Mouse (Mus musculus): ENCODE measurements around the gene Pik3c2a. TPM values are rescaled to one million over a fixed set of nuclear protein-coding genes. Genes with fewer than 3 reads are reported as not detected.

Gene Pik3c2a
- polyA plus RNA-seq, 1 experiment from 2014 or later = 3.9 TPM

GRCm38 (mm10) chr7:116298389-116298788, 144.9 kb downstream of the Pik3c2a start:
- peaks cover 22% of the 10 kb centered on the region for H3K4me1 ChIP-seq (replicated peaks)
- H3K36me3 ChIP-seq (replicated peaks) = no peaks in the 10 kb centered on the region
- no peak overlapping the region for H3K9ac ChIP-seq
- no peak overlapping the region for H3K4me3 ChIP-seq (replicated peaks)
- no peaks in the 10 kb centered on the region for H3K9me3 ChIP-seq (replicated peaks)
- H3K27me3 ChIP-seq = no peaks in the 10 kb centered on the region
- 64% methylated on average over 10 of the region's 10 CpGs for WGBS (ENCODE audit: insufficient replicate concordance)
- ATAC-seq (ENCODE audit: insufficient read depth) = no peak
- H3K4me2 ChIP-seq = no peak overlapping the region
- no peak overlapping the region for H3K27ac ChIP-seq (replicated peaks)

GRCm38 (mm10) chr7:116294961-116295360, 148.3 kb downstream of the Pik3c2a start:
- Histone ChIP-seq H3K4me1 (replicated peaks) (peaks cover 29% of the 10 kb centered on the region), H3K4me2 (no peak overlapping the region), H3K9ac (no peak overlapping the region), H3K27me3 (no peaks in the 10 kb centered on the region), H3K9me3 (replicated peaks) (no peaks in the 10 kb centered on the region), H3K4me3 (replicated peaks) (no peak overlapping the region), H3K36me3 (replicated peaks) (no peaks in the 10 kb centered on the region), H3K27ac (replicated peaks) (no peak overlapping the region)
- ATAC-seq (ENCODE audit: insufficient read depth) = no peak
- WGBS (ENCODE audit: insufficient replicate concordance) = 16% methylated on average over 3 of the region's 3 CpGs

GRCm38 (mm10) chr7:116292377-116292776, 150.9 kb downstream of the Pik3c2a start:
- 55% methylated on average over 5 of the region's 5 CpGs for WGBS (ENCODE audit: insufficient replicate concordance)
- Histone ChIP-seq H3K4me3 (replicated peaks) (no peak overlapping the region), H3K36me3 (replicated peaks) (no peaks in the 10 kb centered on the region), H3K4me2 (peak overlapping the region; percentile 27; the same call in 1 of the 2 replicates), H3K9ac (no peak overlapping the region), H3K4me1 (replicated peaks) (peaks cover 51% of the 10 kb centered on the region), H3K27ac (replicated peaks) (peak overlapping the region; percentile 56), H3K27me3 (no peaks in the 10 kb centered on the region), H3K9me3 (replicated peaks) (no peaks in the 10 kb centered on the region)
- peak; percentile 34; the same call in 1 of the 2 replicates for ATAC-seq (ENCODE audit: insufficient read depth)

- Histone ChIP-seq H3K27me3 (no peaks in the 10 kb centered on the region), H3K4me1 (replicated peaks) (peaks cover 70% of the 10 kb centered on the region), H3K36me3 (replicated peaks) (no peaks in the 10 kb centered on the region), H3K9me3 (replicated peaks) (no peaks in the 10 kb centered on the region), H3K4me3 (replicated peaks) (no peak overlapping the region), H3K27ac (replicated peaks) (peak overlapping the region; percentile 55; the same call in 1 of the 2 replicates), H3K9ac (no peak overlapping the region), H3K4me2 (no peak overlapping the region)
- 45% methylated on average over 1 of the region's 1 CpGs for WGBS (ENCODE audit: insufficient replicate concordance)
- ATAC-seq (ENCODE audit: insufficient read depth) = no peak
These were observed 152.7 kb downstream of the Pik3c2a start for GRCm38 (mm10) chr7:116290559-116290958.

- H3K4me1 ChIP-seq (replicated peaks) = peaks cover 68% of the 10 kb centered on the region
- WGBS (ENCODE audit: insufficient replicate concordance) = 62% methylated on average over 3 of the region's 3 CpGs
- H3K9ac ChIP-seq = no peak overlapping the region
- no peak overlapping the region for H3K4me3 ChIP-seq (replicated peaks)
- H3K4me2 ChIP-seq = no peak overlapping the region
- no peak for ATAC-seq (ENCODE audit: insufficient read depth)
- H3K27ac ChIP-seq (replicated peaks) = peak overlapping the region; percentile 78; the same call in 1 of the 2 replicates
- no peaks in the 10 kb centered on the region for H3K27me3 ChIP-seq
- no peaks in the 10 kb centered on the region for H3K36me3 ChIP-seq (replicated peaks)
- H3K9me3 ChIP-seq (replicated peaks) = no peaks in the 10 kb centered on the region
These were observed 154.3 kb downstream of the Pik3c2a start for GRCm38 (mm10) chr7:116288996-116289395.

GRCm38 (mm10) chr7:116287959-116288358, 155.3 kb downstream of the Pik3c2a start:
- Histone ChIP-seq H3K4me2 (peak overlapping the region; percentile 27; the same call in 1 of the 2 replicates), H3K9me3 (replicated peaks) (no peaks in the 10 kb centered on the region), H3K36me3 (replicated peaks) (no peaks in the 10 kb centered on the region), H3K4me3 (replicated peaks) (no peak overlapping the region), H3K4me1 (replicated peaks) (peaks cover 69% of the 10 kb centered on the region), H3K27ac (replicated peaks) (peak overlapping the region; percentile 78), H3K9ac (no peak overlapping the region), H3K27me3 (no peaks in the 10 kb centered on the region)
- 52% methylated on average over 5 of the region's 5 CpGs for WGBS (ENCODE audit: insufficient replicate concordance)
- peak; percentile 53 for ATAC-seq (ENCODE audit: insufficient read depth)

Other genes starting within 250 kb of the Pik3c2a start
- gene Plekha7, start 135.1 kb downstream of the Pik3c2a start, polyA plus RNA-seq (2015; fragmentation: Nextera tagmentation; extraction: Ambion mirVana) = 3.4 and 3.7 TPM in 2 replicates
- gene Rps13, start 109.3 kb downstream of the Pik3c2a start, polyA plus RNA-seq (2015; fragmentation: Nextera tagmentation; extraction: Ambion mirVana) = 411 and 421 TPM in 2 replicates
- 2.7 and 3.0 TPM in 2 replicates for gene Nucb2, start 60.9 kb upstream of the Pik3c2a start, polyA plus RNA-seq (2015; fragmentation: Nextera tagmentation; extraction: Ambion mirVana)